Mouse (Mus musculus) limb, embryonic 13.5 days (tissue): ENCODE results near the gene Cry2. TPM values are rescaled to one million over a fixed set of nuclear protein-coding genes. Genes with fewer than 3 reads are reported as not detected.
A peak's percentile ranks its signal among the peaks of the same experiment; 100 is the strongest.

Source experiments
- ATAC-seq: fragments of 200-750 bp; cut with Nextera tagmentation; 2 replicates; pipeline ENCODE4 v1.8.0; 2017; ENCODE audit warnings: low read depth, moderate number of reproducible peaks, moderate TSS enrichment; ENCODE audit not compliant: low FRiP score
- H3K27ac ChIP-seq: fragments of 300-500 bp; sonication (generic); 2 replicates; pipeline ENCODE4 v1.5.1; 2015; ENCODE audit warnings: inconsistent platforms, mild to moderate bottlenecking, moderate library complexity
- H3K27me3 ChIP-seq: fragments of 300-500 bp; sonication (generic); 2 replicates; pipeline ENCODE4 v1.6.1; 2015; ENCODE audit warnings: mild to moderate bottlenecking, inconsistent platforms
- H3K36me3 ChIP-seq: fragments of 300-500 bp; sonication (generic); 2 replicates; pipeline ENCODE4 v1.6.1; 2015; ENCODE audit warnings: inconsistent platforms, mild to moderate bottlenecking, moderate library complexity
- H3K4me1 ChIP-seq: fragments of 300-500 bp; sonication (generic); 2 replicates; pipeline ENCODE4 v1.6.1; 2015; ENCODE audit warnings: inconsistent platforms
- H3K4me2 ChIP-seq: fragments of 300-500 bp; sonication (generic); replicated peaks from 2 replicates; pipeline ENCODE4 v1.6.1; 2015; ENCODE audit warnings: inconsistent platforms, mild to moderate bottlenecking, moderate library complexity
- H3K4me3 ChIP-seq: fragments of 300-500 bp; sonication (generic); 2 replicates; pipeline ENCODE4 v1.5.1; 2015; ENCODE audit warnings: moderate library complexity, mild to moderate bottlenecking, inconsistent platforms
- H3K9ac ChIP-seq: fragments of 300-500 bp; sonication (generic); 2 replicates; pipeline ENCODE4 v1.6.1; 2015; ENCODE audit warnings: mild to moderate bottlenecking, inconsistent platforms
- H3K9me3 ChIP-seq: fragments of 300-500 bp; sonication (generic); 2 replicates; pipeline ENCODE4 v1.6.1; 2016; ENCODE audit warnings: inconsistent platforms
- WGBS: fragments of 180-500 bp; shearing (Covaris S2); methylation state at CpG from one replicate; pipeline ENCODE4 v1.1.7; 2015; 5-methylcytosine and 5-hydroxymethylcytosine counted together
- polyA plus RNA-seq: library from polyadenylated mRNA; unstranded; fragments of >200 nt; fragmentation: Nextera tagmentation; extraction: Ambion mirVana; gene quantifications from 2 replicates; pipeline ENCODE4 v1.2.1, GENCODE M21; 2015

Cry2 gene
- polyA plus RNA-seq, 1 experiment from 2014 or later: 34.9 TPM

DNA sequence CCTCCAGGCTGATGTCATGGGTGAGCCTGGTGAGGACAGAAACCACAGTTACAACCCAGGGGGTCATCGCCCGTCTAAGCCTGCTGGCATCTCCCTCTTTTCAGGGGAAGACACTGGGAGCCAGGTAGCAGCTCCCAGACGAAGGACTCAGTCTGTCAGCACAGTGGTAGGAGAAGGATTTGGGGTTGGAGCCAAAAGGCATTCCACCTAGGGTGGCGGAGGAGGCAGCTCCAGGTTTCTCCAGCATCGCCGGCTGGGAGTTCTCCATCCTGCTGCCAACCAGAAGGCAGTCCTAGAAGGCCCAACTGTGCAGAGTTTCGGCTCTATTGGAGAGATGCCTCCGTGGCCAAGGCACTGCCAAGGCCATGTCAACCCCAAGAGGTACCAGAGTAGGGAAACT lies 42.7 kb downstream of the Cry2 start:
- Histone ChIP-seq H3K4me3 (no peak overlapping the region), H3K9me3 (no peaks in the 10 kb centered on the region), H3K27me3 (no peaks in the 10 kb centered on the region), H3K27ac (no peak overlapping the region), H3K4me1 (peaks cover 49% of the 10 kb centered on the region), H3K36me3 (peaks cover 13% of the 10 kb centered on the region), H3K4me2 (peak overlapping the region; percentile 73), H3K9ac (no peak overlapping the region)
- no peak for ATAC-seq
- 86% methylated on average over 8 of the region's 8 CpGs for WGBS

DNA sequence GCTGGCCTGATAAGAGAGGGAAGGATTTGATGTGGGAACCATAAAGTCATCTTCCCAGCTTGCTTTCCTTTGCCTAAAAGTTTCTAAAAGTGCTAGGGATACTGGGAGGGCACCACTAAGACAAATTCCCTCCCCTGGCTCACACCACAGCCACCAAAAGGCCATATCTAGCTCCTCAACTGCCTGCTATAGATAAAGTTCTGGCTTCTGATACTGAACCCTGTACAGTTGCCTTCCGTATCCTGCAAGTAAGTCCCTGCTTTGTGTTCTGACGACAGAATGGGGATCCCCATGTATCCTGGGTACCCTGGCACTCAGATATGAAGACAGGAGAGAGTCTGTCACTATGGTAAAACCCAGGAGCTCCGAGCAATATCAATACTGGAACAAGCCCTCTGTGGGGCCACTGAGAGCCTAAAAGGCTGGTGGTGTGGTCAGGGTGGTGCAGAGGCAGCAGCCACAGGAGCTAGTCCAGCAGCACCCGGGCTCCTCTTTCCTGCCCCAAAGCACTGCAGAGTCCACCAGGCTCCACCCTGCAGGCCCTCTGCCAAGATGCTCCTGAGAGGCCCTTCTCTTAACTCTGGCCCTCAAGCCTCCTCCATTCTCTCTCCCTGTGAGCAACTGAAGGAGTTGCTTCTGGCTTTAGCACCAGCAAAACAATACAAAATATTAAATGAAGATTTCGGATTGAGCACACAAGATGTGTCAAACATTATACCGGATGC lies 43.5 kb downstream of the Cry2 start:
- no peak overlapping the region for H3K9ac ChIP-seq
- H3K27me3 ChIP-seq: no peaks in the 10 kb centered on the region
- no peaks in the 10 kb centered on the region for H3K9me3 ChIP-seq
- H3K4me3 ChIP-seq: 0 out of 2 replicates have a peak overlapping the region, but pooled peaks have one; percentile 73
- H3K4me1 ChIP-seq: peaks cover 49% of the 10 kb centered on the region
- peaks cover 21% of the 10 kb centered on the region for H3K36me3 ChIP-seq
- H3K27ac ChIP-seq: no peak overlapping the region
- H3K4me2 ChIP-seq: peak overlapping the region; percentile 91; the same call in 1 of the 2 replicates
- ATAC-seq: no peak
- 80% methylated on average over 6 of the region's 6 CpGs for WGBS

DNA sequence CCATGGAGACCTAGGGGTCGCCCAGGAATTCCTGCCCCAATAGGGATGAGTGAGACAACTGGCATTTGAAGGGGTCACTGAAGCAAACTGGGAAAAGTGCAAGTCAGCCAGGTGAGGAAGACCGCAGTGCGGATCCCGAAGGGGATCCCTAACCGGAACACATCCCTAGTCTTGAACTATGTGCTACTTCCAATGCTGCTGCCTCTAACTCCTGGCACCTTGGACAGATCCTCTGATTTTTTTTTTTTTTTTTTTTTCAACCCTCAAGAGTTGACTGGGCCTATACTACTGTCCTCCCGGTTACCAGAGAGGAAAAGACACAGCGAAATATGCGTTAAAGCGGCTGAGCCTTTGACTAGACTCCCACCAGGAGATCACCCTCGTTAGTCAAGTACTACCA lies 44.2 kb downstream of the Cry2 start:
- H3K9ac ChIP-seq: no peak overlapping the region
- peak; percentile 38; the same call in 1 of the 2 replicates for ATAC-seq
- peak overlapping the region; percentile 82; the same call in 1 of the 2 replicates for H3K27ac ChIP-seq
- peaks cover 49% of the 10 kb centered on the region for H3K4me1 ChIP-seq
- H3K27me3 ChIP-seq: no peaks in the 10 kb centered on the region
- H3K36me3 ChIP-seq: peaks cover 28% of the 10 kb centered on the region
- H3K4me3 ChIP-seq: peak overlapping the region; percentile 73
- no peaks in the 10 kb centered on the region for H3K9me3 ChIP-seq
- peak overlapping the region; percentile 91 for H3K4me2 ChIP-seq
- 3% methylated on average over 10 of the region's 10 CpGs for WGBS

DNA sequence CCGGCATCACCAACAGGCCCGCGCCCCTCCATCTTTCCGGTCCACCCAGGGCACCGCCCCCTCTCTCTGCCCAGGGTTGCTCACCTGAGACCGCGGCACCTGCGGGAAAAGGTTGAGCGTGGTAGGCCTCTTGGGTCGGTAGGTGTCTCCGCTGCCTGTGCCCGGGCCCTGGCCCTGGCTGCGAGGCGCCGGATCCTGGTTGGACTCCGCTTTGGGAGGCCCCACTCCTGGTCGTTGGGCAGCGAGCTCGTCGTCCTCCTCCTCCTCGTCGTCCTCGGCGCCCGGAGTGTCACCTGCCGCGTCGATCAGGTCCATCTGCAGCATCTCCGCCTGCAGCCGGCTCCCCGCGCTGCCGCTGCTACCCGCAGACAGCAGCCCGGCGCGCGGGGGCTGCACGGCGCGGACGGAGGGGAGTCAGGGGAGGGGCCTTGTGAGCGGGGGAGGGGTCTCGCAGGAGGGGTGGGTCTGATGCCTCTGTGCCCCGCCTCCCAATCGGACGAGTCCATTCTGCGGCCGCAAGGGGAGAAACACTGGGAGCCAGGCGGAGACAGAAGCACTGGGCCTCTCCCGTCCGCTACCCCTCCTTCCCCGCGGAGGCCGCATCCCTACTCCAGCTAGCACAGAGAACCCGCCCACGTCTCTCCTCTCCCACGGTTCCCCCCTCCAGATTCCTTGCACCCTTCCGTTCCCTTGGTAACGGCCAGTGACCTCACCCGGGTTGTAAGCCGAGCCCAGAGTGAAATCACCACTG lies 44.8 kb downstream of the Cry2 start:
- H3K27me3 ChIP-seq: no peaks in the 10 kb centered on the region

DNA sequence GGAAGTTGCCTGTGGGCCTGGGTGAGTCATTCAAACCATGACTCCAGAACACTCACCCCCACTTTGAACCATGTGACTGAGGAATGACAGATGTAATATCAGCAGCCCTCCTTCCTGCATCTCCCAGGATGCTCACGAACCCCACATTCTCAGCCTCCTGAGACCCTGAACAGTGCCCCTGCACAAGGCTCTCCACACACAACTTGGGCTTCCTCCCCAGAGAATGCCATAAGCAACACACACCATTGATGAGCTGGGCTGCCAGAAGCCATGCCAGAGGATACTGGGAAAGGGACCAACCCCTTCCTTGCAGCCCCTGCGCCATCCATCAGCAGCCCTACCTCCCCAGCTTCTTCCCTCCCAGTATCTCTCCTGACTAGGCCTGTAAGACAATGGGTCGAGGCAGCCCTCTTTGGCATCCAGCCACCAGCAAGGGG lies 45.7 kb downstream of the Cry2 start:
- peak overlapping the region; percentile 91 for H3K4me2 ChIP-seq
- no peaks in the 10 kb centered on the region for H3K27me3 ChIP-seq
- 59% methylated on average over 3 of the region's 3 CpGs for WGBS
- ATAC-seq: no peak
- peak overlapping the region; percentile 73 for H3K4me3 ChIP-seq
- peak overlapping the region; percentile 80 for H3K9ac ChIP-seq
- peaks cover 47% of the 10 kb centered on the region for H3K4me1 ChIP-seq
- H3K36me3 ChIP-seq: peaks cover 42% of the 10 kb centered on the region
- H3K9me3 ChIP-seq: no peaks in the 10 kb centered on the region
- no peak overlapping the region; the same call in 1 of the 2 replicates for H3K27ac ChIP-seq

More for the DNA sequence above, 44.8 kb downstream of the Cry2 start:
- ATAC-seq: peak; percentile 90
- peak overlapping the region; percentile 73 for H3K4me3 ChIP-seq
- peak overlapping the region; percentile 82; the same call in 1 of the 2 replicates for H3K27ac ChIP-seq
- peak overlapping the region; percentile 80 for H3K9ac ChIP-seq
- H3K9me3 ChIP-seq: no peaks in the 10 kb centered on the region
- WGBS: 1% methylated on average over 62 of the region's 62 CpGs
- peak overlapping the region; percentile 91 for H3K4me2 ChIP-seq
- peaks cover 34% of the 10 kb centered on the region for H3K36me3 ChIP-seq
- peaks cover 49% of the 10 kb centered on the region for H3K4me1 ChIP-seq

DNA sequence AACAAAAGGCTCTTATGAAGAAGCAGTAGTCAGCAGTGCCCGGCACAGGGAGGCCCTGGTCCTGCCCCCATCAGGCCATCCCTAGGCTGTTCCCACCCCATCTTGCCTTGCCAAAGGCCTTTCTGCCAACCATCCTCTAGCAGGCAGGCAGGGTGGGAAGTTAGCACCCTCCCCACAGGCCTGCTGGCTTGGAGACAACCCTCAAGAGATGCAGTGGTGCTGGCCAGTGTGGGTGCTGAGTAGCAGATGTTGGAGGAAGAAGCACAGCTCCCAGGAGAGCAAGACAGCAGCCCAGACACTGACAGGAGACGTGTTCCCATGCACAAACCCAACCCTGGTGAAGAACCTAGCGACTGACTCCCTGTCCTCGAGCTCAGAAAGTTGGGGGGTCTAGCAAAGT lies 46.2 kb downstream of the Cry2 start:
- H3K27ac ChIP-seq: no peak overlapping the region
- peak overlapping the region; percentile 73 for H3K4me3 ChIP-seq
- H3K4me2 ChIP-seq: peak overlapping the region; percentile 91
- H3K27me3 ChIP-seq: no peaks in the 10 kb centered on the region
- H3K9ac ChIP-seq: peak overlapping the region; percentile 80; the same call in 1 of the 2 replicates
- 88% methylated on average over 4 of the region's 4 CpGs for WGBS
- peaks cover 47% of the 10 kb centered on the region for H3K36me3 ChIP-seq
- ATAC-seq: no peak
- no peaks in the 10 kb centered on the region for H3K9me3 ChIP-seq
- peaks cover 42% of the 10 kb centered on the region for H3K4me1 ChIP-seq

DNA sequence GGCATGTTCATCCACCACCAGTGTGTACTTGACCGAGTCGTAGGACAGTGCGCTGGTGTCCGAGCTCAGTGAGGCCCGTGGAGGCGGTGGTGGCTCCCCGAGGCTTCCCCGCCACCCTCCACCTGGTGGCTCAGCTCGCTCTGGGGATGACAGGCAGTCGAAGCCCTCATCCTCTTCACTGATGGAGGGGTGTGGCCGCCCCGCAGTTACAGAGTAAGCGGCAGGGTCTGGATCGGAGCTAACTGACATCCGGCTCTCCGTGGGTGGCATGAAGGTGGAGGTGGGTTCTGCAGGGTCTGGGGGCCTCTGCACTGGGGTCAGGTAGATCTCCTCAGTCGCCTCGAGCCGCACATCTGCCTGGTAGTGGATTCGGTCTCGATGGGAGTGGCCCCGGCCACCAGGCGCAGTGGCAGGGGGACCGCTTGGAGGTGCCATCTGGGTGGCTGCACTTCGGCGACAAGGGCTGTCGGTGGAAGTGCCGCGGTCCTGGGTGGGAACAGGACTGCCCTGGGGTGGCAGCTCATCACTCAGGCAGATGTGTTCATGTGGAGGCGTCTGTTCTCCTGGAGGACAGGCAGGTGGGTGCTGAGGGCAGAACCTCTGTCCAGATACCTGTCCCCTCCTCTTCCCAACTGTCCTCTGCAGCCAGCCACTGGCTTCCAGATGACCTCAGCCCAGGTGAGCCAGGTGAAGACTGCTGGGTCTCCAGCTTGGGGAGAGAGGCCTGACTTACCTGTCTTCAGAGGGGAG lies 46.8 kb downstream of the Cry2 start:
- Histone ChIP-seq H3K9me3 (no peaks in the 10 kb centered on the region), H3K27me3 (no peaks in the 10 kb centered on the region), H3K4me1 (peaks cover 36% of the 10 kb centered on the region), H3K27ac (no peak overlapping the region), H3K4me2 (no peak overlapping the region), H3K9ac (no peak overlapping the region), H3K4me3 (no peak overlapping the region), H3K36me3 (peaks cover 53% of the 10 kb centered on the region)
- ATAC-seq: no peak
- 89% methylated on average over 30 of the region's 30 CpGs for WGBS

DNA sequence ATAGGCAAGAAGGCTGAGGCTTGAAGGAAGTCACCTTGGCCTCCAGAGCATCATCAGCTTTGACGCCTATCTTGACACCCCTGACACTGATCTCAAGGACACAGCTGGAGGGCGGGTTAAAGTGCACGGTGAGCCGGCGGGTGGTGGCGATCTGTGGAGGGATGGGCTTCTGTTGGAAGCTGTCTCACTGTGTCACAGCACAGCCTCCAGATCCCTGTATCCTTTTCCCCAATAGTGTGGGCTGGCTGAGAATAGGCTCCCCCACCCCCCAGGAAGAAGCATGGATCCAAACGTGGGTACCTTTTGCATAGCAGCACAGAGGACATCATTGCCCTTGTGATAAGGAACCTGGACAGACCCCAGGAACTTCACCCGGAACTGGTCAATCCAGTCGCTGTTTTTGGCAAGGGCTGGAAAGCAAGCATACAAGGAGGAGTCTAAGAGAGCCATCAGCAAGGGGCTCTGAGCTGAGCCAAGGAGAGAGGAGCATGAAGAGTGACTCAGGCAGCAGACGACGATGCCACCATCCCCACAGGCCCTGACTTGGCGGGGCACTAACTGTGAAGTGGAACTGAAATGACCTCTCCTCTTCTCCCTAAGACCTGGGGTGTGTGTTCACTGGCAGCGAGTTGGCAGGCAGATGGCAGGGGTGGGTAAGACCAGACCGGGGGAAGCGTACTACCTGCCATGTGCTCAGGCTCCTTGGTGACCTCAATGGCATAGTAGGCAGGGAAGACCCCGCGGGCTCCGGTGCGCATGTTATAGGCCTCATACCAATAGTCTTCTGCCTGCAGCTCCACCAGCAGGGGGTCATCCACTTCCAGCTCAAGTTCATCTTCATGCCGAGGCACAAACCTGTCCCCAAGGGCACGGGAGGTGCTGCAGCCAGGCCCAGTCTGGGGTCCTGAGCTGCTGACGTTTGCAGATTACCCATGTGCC lies 48.5 kb downstream of the Cry2 start:
- 84% methylated on average over 22 of the region's 22 CpGs for WGBS
- H3K4me1 ChIP-seq: peaks cover 22% of the 10 kb centered on the region
- no peak overlapping the region for H3K9ac ChIP-seq
- H3K27me3 ChIP-seq: no peaks in the 10 kb centered on the region
- no peak overlapping the region for H3K4me3 ChIP-seq
- no peaks in the 10 kb centered on the region for H3K9me3 ChIP-seq
- no peak overlapping the region for H3K4me2 ChIP-seq
- no peak overlapping the region for H3K27ac ChIP-seq
- peaks cover 69% of the 10 kb centered on the region for H3K36me3 ChIP-seq
- ATAC-seq: no peak

DNA sequence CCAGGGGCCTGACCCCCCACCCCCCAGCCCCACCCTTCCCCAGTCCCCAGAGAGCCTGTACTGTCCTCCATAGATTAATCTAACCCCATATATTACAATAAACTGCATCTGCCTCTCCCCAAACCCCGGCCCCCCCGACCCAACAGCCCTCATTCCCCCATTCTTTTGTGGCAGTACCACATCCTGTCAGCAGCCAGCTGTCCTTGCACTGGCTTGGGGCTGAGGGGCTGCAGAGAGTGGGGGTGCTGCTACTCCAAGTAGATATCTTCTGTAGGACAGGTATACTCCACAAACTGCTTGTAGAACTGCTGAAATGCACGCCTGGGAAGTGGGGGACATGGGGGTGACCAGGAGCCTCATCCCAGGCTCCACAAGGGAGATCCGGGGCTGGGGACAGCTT lies 49.7 kb downstream of the Cry2 start:
- no peak overlapping the region for H3K4me2 ChIP-seq
- no peaks in the 10 kb centered on the region for H3K9me3 ChIP-seq
- no peak overlapping the region for H3K27ac ChIP-seq
- H3K36me3 ChIP-seq: peaks cover 82% of the 10 kb centered on the region
- no peak overlapping the region for H3K4me3 ChIP-seq
- H3K27me3 ChIP-seq: no peaks in the 10 kb centered on the region
- no peak overlapping the region for H3K9ac ChIP-seq
- ATAC-seq: no peak
- 80% methylated on average over 4 of the region's 4 CpGs for WGBS
- peaks cover 14% of the 10 kb centered on the region for H3K4me1 ChIP-seq

DNA sequence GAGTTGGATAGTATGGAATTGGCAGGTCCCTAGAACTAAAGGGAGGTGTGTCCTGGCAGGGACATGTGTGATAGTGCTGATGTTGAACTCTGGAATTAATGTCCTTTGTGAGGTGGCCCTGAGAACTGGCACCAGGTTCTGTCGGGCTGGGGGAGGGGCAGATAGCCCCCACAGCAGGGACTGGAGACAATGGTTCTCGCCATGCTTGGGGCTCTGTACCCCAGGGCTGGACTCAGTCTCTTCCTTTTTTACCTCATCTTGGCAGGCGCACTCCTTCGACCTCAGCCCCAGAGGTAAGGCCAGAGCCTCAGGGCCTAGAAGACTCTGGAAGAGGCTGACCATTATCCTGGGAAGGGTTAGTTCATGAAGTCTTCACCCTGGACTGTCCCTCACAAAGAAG lies 51.1 kb downstream of the Cry2 start:
- Histone ChIP-seq H3K9ac (no peak overlapping the region), H3K27ac (no peak overlapping the region), H3K4me2 (no peak overlapping the region), H3K9me3 (no peaks in the 10 kb centered on the region), H3K36me3 (peaks cover 94% of the 10 kb centered on the region), H3K27me3 (no peaks in the 10 kb centered on the region), H3K4me1 (peaks cover 3% of the 10 kb centered on the region; the same call in 1 of the 2 replicates), H3K4me3 (no peak overlapping the region)
- no peak for ATAC-seq
- 83% methylated on average over 4 of the region's 4 CpGs for WGBS

DNA sequence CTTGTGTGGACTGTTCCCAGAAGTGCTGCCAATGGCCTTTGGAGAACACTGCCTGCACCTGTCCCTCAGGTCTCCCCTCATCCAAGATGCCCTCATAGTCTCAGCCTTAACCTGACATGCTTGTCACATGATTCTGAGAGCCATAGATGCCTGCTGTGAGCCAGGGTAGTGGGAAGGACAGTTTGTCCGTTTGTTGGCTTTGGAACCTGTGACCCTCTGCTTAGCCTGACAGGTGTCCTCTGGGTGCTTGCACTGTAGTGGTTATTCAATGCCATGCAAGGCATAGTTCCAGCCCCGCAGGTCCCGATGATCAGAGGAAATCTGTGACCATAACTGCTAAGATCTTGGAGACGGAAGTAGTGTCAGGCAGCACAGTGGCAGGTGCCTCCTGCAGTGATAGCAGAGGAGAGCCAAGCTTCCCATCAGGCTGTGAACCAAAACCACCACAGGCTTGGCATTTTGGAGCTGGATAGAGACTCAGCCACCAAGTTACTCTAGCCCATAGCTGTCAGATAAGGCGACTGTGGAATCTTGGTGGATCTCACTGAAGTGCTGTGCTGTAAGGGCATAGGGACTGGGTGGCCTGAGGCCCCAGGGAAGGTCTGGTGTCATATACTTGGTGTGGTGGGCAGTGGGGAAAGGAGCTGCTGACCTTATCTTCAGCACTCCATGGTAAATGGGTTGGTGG lies 51.8 kb downstream of the Cry2 start, which contains the start of gene 1700029I15Rik:
1700029I15Rik (plus strand) TSS at position 638 of the 688 bp plus-strand sequence.
- Histone ChIP-seq H3K36me3 (peaks cover 90% of the 10 kb centered on the region), H3K4me2 (no peak within 1 kb of the TSS), H3K4me3 (no peak within 1 kb of the TSS), H3K9ac (no peak within 1 kb of the TSS), H3K27ac (no peak within 1 kb of the TSS), H3K27me3 (no peaks in the 10 kb centered on the region), H3K4me1 (no peaks in the 10 kb centered on the region), H3K9me3 (no peaks in the 10 kb centered on the region)
- 78% methylated on average over 5 of the region's 5 CpGs for WGBS
- ATAC-seq: no peak
